Comparison of ENCODE assay signal across 12 mouse cellular contexts in the genomic region with DNA sequence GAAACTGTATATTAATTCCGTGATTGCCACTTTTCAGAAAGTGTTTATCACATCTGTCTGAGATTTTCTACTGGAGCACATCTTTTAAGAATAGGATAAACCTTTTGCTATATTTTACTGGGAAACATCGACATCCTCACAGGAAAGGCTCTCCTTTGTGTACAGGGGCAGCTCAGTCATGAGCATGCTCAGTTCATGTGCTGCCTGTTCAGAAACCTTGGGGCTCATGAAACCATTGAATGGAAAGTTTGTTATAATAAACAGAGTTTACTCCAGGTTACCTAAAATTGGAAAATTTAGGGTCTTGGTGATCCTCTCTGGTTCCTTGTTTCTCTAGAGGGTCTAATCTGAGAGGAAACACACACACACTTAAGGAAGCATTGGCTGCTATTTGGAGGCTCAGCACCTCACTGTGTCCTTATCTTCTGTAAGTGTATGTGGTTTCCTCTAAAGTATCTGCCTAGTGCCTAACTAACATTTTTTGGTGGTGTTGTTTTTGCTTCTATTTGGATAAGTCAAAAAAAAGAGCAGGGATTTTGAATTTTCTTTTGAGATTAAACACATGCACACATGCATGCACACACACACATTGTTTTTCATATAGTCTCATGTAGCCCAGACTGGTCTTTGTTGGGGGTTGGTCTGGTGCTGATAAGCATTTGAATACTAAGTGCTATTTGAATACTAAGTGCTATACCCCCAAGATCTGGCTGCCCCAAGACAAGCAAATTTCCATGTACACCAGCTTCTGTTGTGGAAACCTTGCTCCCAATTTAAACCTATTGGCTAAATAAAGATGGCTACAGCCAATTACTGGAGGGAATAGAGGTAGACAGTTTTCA.
"Had no signal": no experiment of that assay in that cellular context is flagged by ENCODE, and none has a peak within 500 bp of the region (broad histone marks: within the 10 kb centered on the region; RNA-seq: fewer than 3 reads in every experiment).

No protein-coding gene starts in this region.

- H3K9me3 ChIP-seq: limb, embryonic 15.5 days; midbrain, embryonic 13.5 days had no signal

- H3K36me3 ChIP-seq: limb, embryonic 15.5 days; midbrain, embryonic 13.5 days had no signal

- H3K4me2 ChIP-seq: limb, embryonic 15.5 days; midbrain, embryonic 13.5 days had no signal

- H3K27ac ChIP-seq: kidney, postnatal 0 days; limb, embryonic 15.5 days; midbrain, embryonic 13.5 days had no signal

- H3K27me3 ChIP-seq: limb, embryonic 15.5 days; midbrain, embryonic 13.5 days had no signal

- ATAC-seq: intestine, embryonic 16.5 days; midbrain, embryonic 13.5 days had no signal

- DNase-seq: kidney, adult 9 months; kidney, postnatal 36 days; layer of hippocampus, adult 9-11 months; layer of hippocampus, postnatal 36 days; lung, adult 18-20 months; lung, postnatal 36 days; right cerebral cortex, postnatal 25 days; thymus, postnatal 4 days had no signal

- H3K9ac ChIP-seq: limb, embryonic 15.5 days; midbrain, embryonic 13.5 days had no signal

- H3K4me3 ChIP-seq: limb, embryonic 15.5 days; midbrain, embryonic 13.5 days had no signal

- H3K4me1 ChIP-seq: midbrain, embryonic 13.5 days had no signal
